Mouse (Mus musculus) inflammation-experienced regulatory T-cells, adult 6 months (primary cell): ENCODE results near the gene Erc2. TPM values are rescaled to one million over a fixed set of nuclear protein-coding genes. Genes with fewer than 3 reads are reported as not detected.

Experiments used
- ATAC-seq: one replicate; pipeline ENCODE4 v1.8.0; 2017
- polyA plus RNA-seq, 3 experiments: library from polyadenylated mRNA; unstranded; fragments of 100-300 nt; shearing (Covaris generic); gene quantifications; one replicate each; pipeline ENCODE4 v1.2.1; 2017

The Erc2 gene
- polyA plus RNA-seq, 3 experiments from 2014 or later, result 0.27 TPM; not detected in 2

DNA sequence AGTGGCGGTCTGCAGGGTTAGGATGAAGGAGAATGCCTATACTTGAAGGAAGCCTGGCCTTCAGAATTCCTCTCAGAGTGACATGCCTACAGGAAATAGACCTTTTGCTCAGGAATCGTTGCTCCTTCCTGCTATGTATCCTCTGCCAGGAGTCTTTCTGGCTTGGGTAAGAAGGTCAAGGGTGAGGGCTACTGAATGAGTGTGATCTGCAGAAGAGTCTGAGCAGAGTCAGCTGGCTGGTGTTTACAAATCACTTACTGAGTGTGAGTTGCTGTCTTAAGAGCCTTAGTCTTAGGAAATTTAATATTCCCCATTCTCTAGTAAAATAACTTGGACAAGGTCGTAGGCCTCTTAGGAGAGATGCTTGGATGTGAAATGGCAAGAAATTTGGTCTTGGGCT lies 450.3 kb downstream of the Erc2 start:
- no peak for ATAC-seq

DNA sequence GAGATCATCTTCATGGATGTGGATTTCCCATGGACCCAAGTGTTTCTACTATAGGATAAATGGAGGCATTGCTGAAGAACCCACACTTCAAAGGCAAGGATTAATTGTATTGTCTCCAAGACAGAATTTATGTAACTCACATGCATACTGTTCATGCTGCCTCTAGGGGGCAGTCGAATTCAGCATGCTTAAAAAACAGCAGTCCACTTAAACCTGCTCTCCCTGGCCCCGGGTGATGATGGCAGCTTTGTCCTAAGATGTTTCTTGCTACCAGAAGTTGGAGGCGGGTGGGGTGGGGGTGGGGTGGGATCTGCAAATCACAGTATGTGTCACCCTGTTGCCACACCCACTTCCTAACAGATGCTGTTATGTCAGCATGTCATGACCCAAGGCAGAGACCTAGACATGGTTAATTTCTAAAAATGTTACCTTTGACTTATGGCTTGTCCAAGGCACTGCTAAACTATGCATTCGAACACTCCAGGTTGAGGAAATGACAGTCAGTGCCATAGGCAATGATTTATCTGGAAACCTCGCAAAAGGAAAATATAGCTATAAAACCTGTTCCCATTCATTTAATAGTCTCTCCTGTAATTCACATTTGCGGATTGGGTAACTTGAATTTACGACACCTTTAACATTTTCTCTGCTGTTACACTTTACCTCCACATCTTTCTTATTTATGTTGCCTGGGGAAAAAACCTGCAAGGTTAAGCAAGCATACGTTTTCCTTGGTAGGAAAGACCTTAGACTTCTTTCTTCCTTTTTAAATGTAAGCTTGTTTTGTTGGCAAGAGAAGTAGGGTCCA lies 467.6 kb downstream of the Erc2 start:
- no peak for ATAC-seq

DNA sequence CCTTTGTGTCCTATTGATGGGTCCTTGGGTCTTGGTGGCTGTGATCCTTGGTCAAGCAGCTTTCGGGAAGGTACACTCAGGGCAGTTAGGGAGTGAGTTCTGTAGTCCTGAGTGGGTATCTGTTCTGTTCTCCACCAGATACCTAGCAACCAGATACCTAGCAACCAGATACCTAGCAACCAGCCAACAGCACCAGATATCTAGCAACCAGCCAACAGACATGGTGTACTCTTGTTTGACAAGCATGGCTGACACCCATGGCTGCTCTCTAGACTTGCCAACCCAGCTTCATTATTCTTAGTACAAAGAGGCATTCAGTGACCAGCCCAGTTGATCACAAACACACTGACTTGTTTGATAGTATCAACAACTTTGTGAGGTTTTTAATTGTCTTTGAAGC lies 469.1 kb downstream of the Erc2 start:
- ATAC-seq, result no peak

DNA sequence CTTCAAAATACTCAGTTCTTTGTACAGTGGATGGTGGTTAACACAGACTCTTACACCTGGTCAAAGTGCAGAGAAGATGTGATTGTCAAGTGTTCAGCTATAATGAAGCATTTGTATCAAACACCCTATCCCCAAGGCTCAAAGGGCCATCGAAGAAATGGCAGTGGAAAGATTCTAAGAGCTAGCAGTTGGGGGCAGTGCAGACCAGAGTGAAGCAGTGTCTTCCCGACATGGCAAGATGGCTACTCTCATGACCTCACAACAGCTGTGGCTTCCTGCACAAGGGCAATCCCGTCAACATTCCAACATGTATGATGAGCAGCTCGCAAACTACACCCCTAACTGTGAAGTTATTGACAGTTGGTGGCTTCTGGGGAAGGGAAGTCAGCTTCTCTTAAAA lies 471.0 kb downstream of the Erc2 start:
- ATAC-seq, result no peak

DNA sequence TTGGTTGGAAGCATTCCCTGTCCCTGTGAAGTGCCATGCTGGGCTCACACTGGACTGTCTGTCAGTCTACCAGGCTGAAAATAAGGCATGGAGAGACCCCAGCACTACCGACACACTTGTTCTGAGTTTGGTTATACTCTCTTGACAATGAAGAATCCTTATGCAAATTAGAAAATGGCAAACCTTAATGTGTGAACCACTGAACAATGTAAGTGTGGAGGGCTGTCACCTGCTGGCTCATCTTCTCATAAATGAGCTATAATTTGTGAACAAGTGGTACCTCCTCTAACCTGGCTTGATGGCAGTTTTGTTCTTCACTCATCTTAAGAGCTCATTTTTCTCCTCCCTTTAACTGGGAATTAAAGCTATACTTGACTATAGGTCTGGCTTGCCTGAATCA lies 471.7 kb downstream of the Erc2 start:
- ATAC-seq, result no peak

DNA sequence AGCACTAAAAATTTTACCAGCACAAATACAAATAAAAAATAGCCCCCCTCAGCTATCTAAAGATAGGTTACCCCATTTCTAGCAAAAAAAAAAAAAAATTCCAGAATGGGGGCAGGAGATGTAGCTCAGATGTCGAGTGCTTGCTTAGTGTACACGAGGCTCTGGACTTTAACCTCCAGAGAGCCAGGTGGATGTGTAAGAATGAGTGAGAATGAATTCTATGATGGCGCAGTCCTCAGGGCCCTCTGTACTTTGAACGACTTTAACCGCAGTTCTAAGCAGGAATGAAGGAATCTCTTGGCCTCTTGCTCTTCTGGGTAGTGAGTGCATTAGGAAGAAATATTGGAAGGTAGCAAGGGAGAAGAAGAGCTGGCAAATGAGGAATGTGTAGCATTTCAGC lies 476.9 kb downstream of the Erc2 start:
- no peak for ATAC-seq

DNA sequence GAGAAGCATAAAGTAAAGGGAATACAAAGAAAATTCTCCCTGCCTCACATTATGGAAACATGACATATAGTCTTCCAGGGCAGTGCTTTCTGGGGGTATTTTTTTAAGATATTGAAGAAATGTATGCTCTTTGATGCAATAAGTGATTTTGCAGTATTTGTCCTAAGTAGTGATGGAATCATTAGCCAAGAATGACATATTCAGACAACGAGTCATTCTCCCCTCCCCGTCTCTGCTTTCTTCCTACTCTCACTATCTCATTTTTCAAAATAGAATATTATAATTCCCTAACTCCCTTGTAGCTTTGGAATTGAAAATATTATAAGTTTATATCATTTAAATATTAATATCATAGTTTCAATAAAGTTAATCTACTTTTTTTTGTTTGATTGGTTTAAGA lies 490.9 kb downstream of the Erc2 start:
- ATAC-seq, result no peak

DNA sequence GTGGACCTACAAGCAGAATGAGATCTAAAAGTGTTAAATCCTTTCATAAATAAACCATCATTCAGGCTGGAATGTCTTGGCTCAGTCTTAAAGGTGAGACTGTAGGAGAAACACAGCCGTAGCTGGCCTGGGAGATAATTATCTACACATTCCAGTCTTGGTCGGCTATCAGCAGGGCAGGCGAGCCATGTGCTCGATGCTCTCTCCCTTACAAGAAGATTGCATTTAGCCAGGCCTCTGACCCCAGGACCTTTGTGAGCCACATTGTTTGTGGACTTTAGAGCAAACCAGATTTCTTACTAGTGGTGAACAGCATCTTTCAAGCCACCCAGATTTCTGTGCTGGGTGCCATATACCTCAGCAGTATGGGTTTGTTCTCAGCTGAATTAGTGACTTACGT lies 498.6 kb downstream of the Erc2 start:
- no peak for ATAC-seq

DNA sequence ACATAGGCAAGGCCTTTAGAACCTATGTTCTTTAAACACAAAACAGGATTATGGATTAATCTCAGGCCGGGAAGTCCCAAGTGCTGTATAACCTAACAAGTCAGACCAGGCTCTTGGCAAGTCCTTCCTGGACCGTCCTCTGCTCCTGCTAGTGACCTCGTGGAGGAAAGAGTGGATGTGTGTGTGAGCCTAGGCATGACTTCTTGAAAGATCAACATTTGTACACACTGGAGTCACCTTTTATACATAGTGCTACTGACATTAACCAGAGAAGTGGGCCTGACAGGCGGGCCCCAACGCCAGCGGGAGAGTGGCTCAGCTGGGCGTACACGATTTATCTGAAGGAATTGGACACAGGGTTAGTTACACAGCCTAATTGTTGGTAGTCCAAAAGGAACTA lies 504.6 kb downstream of the Erc2 start:
- no peak for ATAC-seq

DNA sequence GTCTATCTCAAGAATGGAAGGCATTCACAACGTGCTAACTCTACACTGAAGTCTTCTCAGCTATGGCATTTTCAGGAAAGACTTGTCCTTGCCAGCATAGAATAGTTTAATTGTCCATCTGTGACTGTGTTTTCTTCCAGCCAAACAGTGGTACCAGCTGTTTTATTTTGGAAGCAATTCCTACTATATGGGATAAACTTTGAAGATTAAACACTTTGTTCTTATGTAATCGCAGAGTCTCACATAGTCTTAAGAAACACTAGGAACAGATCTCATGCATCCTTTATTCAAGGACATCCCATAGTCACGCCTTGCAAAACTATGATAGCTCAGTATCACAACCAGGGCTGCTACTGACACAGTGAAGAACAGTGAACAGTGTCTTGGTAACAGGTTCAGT lies 506.8 kb downstream of the Erc2 start:
- no peak for ATAC-seq

DNA sequence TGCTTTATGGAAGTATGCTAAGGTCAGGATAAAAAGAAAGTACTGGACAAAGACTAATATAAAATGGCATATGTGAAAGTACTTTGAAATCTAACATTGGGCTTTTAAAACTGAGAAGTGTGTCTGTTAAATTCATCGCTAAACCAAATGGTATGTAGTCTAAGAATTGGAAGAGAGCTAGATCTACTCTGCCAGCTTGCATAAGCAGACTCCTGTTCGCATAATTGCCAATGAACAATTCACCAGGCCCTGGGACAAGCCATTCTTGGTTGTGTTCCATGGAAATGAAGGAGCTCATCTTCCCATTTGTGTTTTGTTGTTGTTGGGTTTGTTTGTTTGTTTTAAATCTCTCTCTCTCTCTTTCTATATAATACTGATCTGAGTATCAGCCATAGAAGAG lies 521.8 kb downstream of the Erc2 start:
- no peak for ATAC-seq

DNA sequence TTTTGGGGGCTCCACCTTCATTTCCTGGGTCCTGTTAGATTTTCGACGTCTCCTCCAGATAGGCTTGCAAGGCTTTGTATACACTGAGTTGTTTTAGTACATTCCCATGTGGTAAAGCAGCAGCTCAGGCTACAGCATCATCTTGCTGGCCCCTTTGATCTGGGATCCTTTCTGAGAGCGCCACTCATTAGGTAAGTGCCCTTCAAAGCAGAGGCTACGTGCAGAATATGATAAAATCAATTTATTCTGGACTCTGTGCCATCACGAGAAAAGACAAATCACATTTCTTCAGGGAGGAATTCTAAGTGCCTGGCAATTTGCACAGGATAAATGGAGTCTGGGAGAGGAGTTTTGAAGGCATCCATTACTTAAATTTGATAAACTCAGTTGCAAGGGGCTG lies 525.0 kb downstream of the Erc2 start:
- no peak for ATAC-seq

DNA sequence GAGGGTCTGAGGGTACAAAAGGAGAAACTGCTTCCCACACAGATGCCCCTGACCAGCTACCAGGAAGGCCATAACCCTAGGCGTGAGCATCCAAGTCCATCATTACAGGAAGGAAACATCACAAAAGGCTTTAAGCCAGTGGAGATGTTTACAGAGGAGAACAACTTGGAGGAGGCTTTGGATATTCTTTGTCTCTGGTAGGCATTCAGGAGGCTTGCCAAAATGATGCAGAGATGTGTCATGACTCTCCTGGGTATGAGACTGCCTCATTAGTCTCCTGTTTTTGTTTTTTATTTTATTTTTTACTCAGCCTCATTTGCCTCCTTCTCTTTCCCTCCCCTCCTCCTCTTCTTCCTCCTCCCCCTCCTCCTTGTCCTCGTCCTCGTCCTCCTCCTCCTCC lies 528.7 kb downstream of the Erc2 start:
- ATAC-seq, result no peak

DNA sequence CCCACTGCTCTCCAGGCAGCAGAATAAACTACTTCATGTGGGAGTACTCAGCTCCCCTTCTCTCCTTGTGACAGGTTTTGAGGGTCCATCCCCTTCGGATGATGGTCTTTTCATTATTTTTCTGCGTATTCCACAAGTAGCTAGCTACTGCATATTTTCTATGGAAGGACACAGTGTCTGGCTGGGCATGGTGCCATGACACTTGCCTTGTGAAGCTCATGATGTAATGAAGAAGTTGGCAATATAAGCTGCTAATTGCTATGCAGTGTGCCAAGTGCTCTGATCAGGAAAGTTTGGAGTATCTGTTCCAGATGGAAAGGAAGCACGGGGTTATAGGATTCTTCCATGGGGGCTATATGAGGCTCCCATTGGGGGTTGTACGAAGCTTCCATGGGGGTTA lies 533.5 kb downstream of the Erc2 start:
- no peak for ATAC-seq

DNA sequence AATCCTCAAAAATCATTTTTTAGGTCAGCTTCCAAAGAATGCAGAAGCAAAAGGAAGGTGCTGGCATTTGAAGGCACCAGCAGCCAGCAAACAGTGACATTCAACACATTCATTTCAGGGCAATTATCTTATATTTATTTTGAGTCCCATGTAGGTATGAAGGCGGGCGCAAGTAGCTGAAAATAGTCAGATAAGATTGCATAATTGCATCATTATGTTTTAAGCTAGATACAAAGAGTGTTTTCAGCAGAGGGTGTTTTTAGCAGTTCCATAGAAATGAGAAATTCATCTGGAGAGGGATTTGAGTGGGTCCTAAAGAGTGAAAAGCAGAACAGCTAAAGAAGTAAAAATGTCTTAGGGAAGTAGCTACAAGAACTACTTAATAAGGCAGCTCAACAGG lies 538.6 kb downstream of the Erc2 start:
- ATAC-seq, result no peak

DNA sequence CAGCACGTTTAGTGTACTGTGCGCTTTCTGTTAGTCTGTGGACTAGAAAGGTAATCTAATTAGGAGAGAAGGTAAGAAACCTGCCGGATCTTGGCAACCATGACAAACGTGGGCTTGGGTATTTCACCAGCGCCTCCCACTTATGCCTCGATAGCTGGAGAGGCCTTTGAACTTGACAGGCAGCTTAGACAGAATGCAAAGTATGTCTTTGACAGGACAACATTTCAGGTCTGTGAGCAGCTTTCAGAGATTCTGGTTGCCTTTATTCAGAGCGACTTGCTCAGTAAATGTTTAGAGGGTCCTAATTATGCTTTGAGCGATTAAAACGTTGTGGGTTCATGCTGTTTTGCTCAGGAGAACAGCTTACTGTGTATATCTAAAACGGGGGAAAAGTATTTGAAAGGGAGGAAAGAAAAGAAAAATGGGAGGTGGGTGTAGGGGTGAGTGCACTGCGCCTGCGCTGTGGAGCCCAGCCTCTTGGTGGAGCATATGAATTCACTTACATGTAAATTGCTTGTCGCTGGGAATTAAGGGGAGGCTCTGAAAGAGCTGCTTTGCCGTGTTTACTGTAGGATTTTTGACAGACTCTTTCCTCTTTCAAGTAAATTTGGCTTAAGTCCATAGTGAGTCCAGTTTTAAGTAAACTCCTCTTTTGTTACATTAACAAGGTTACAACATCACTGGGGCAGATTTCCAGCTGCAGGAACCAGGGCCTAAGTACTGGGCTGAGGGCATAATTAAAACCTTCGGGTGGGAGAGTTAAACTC lies 542.6 kb downstream of the Erc2 start:
- ATAC-seq, result no peak

DNA sequence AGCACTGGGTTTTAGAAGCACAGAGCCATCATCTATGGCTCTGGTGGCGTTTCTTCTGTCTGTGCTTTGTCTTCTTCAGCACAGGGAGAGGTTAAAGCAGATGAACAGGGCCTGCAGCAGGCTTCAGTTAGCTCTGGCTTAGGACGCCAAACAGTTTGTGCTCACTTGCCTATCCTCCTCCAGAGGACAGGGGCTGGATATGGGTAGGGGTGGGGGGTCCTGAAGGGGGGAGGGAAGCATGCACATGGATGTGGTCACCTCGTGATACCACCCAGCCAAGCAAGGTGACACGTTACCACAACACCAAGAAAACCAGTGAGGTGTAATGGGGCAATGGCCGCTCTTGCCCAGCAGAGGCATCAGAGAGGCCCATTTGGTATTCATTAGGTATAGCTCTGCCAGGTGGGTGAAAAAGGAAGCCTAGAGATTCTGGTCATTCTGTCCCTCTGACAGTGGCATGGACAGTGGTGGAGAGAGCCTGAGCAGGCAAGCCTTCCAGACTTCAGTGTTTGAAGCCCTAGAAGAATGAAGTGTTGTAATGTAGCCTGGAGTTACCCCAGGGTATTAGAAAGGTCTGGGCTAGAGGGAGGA lies 543.5 kb downstream of the Erc2 start:
- ATAC-seq, result no peak

DNA sequence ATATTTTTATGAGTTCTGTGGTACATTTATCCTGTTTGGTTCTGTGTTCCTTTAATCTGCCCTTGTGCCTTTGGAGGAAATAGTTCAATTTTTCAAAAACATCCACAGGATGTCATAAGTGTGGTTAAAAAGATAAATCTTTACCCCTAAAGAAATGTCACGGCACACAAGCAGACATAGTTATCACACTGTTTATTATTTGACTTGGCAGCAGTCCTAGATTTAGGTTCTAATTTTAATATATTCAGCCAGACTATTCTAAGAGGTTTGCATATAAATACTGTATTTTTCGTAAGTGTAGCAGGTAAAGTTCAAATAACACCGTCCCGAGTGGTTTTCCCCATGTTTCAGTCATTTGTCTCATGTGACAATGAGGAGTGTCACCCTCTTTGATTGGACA lies 548.5 kb downstream of the Erc2 start:
- ATAC-seq, result no peak

DNA sequence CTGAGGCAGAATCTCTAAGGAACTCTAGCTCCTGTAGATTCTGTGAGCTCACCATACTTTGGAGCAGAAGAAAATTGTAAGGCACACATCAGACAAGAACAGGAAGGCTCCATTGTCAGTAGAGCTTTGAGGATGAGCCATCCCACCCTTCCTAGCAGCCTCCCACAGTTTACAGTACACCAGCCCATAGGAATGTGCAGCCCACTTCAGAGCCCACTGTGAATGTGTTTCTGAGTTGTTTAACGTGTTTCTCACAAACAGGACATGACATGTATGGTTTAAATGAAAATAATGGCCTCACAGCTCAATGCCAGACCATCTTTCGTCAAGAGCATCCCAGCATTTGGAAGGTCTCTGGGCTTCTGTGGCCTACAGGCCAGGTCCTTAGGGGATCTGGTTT lies 549.1 kb downstream of the Erc2 start:
- no peak for ATAC-seq

DNA sequence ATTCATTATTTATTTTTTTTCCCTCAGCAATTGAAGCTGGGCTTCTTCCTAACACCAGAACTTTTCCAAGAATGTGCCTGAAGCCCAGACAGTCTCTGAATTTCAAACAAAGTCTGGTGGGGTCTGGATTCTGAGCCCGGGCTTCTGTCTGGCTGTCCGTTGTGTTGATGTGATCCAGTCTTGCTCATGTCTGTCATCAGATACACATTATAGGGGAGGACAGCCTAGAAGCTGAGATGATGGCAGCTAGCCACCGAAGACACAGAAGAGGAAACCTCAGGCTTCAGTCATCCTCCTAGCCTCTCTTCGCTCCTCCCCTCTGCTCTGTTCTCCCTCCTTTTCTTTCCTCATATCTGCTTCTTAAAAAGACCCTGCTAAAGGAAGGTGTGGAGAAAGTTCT lies 551.5 kb downstream of the Erc2 start:
- ATAC-seq, result no peak

DNA sequence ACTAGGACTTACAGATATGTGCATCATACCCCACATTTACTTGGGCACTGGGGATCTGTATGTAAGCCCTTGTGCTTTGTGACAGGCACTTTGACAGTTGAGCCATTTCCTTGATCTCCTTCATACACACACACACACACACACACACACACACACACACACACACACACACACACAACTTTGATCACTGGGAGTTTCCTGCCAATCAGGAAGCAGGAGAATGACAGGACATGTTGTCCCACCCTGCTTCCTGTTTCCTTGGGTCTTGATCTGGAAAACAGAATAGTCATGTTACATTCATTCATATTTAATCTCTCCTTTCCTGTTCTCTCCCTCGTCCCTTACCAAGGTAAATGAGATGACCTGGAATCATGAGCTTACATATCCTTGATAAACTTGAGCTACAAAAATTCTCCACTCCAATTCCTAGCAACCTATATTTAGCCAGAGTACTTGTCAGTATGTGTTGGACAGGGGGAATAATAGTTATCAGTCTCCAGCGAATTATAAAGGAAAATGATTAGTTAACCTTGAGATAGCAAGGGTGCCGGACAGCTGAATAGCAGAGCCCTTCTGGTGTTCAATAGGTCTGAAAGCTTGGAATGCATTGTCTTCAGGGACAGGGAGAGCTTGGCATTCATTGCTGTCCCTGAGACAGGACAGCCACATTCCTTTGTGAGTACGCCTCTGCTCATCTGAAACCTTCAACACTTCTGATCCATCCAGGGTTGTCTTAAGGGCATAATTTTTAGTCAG lies 559.0 kb downstream of the Erc2 start:
- ATAC-seq, result no peak

DNA sequence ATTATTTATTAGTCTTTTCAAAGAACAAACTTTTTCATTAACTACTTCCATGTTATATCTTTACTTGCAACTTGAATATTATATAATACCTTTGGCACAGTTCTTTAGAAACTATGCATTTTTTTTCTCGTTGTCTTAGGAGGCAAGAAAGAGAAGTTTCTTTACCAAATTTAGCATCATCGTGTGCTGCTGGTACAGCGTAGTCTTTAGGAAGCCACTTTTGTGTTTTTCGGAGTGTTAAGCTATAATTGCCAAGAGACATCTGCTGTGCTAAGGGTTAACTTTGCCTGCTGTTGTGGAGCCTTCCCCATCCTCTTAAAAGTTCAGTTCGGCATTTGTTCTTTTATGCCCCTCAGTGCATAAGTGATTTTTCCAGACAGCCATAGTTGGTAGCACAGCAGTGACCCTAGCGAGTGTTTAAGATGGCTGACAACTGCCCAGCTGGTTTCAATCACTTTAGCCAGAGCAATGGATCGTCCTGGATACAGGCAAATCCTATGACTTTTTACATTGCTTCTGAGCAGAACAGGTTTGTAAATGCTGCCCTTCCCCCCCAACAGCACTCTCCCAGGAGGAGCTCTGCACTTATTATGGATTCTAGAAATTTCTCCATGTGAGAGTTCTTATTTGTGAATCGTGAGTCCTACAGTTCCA lies 570.6 kb downstream of the Erc2 start:
- no peak for ATAC-seq

DNA sequence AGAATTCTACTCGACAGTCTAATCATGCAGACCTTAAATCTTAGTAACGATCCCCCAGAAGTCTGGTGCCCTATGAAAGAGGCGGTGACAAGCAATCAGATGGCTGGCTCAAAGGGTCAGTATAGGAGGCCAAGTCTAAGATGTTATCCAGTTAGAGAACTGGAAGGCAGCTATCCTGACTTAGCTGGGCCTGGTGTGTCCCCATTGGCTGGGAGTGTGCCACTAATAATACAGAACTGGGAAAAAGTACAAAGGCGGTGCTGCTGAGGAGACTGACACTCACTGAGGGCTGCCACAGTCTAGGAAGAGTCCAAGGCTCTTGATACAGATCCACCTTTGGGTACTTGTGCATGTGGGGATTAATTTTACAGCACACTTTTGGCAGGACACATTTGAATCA lies 581.6 kb downstream of the Erc2 start:
- no peak for ATAC-seq
